In the genomic region with DNA sequence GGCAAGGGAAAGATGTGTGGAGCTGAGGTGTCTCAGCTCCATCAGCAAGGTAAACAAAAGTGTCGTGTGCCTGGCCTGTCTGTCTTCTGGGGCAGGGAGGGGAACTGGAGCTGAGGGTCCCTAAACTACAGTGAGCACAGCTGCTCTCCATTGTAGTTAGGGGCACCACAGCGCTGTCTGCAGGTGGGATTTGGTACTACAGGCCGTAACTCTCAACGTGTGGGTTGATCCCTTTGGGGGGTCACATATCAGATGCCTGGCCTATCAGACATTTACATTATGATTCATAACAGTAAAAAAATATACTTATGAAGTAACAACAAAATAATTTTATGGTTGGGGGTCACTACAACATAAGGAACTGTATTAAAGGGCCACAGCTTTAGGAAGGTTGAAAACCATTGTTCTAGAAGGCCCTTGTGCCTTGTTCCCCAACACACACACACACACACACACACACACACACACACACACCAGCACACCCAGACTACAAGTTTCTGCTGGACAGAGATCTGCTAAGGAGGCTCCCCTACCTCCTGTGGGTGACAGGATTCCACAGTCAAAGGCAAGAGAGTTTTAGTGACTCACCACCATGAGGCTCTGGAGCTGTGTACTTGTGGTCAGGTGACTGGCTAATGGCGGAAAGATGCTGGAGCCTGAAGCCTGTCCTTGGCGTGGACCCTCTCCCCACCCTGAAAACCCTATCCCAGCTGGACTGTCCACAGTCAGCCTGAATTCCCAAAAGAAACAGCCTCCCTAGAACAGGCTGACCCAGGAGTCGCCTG, we compare ENCODE assay signal across 11 mouse cellular contexts. TPM values are rescaled to one million over a fixed set of nuclear protein-coding genes. Genes with fewer than 3 reads are reported as not detected.
DNase-seq lines count a peak whose midpoint lies in the region; ATAC-seq and TF ChIP-seq lines count a peak whose summit lies in the region.
"Had no signal": no experiment of that assay in that cellular context is flagged by ENCODE, and none has a peak within 500 bp of the region (broad histone marks: within the 10 kb centered on the region; RNA-seq: fewer than 3 reads in every experiment).

No protein-coding gene starts in this region.

- TF ChIP-seq POLR2A in CH12.LX (IDR thresholded peaks at IDR 0.05; ENCODE audit: low read depth, low read length), result no peak

- H3K4me3 ChIP-seq in layer of hippocampus, adult 2 months, result no peak overlapping the region
- no peak overlapping the region for H3K4me3 ChIP-seq in CH12.LX (replicated peaks in 1 of 3; ENCODE audit: low read depth in 2 of 3, low read length in 2 of 3, poor library complexity in 1 of 3)
- no peak overlapping the region for H3K4me3 ChIP-seq in intestine, postnatal 0 days (ENCODE audit: low read depth, low read length)
- H3K4me3 ChIP-seq in heart, embryonic 11.5 days (ENCODE audit: low read depth, low read length), result no peak overlapping the region
- H3K4me3 ChIP-seq: limb, embryonic 12.5 days had no signal

- H3K79me2 ChIP-seq in CH12.LX (replicated peaks; ENCODE audit: control insufficient read depth, extremely low read depth, insufficient read depth, poor library complexity, severe bottlenecking), result no peaks in the 10 kb centered on the region

- ATAC-seq in intestine, postnatal 0 days, result no peak
- no peak for ATAC-seq in heart, embryonic 11.5 days (replicated peaks; ENCODE audit: insufficient number of reproducible peaks, low FRiP score, low TSS enrichment)

- WGBS in intestine, postnatal 0 days, result 68% methylated on average over 7 of the region's 7 CpGs
- 62% methylated on average over 7 of the region's 7 CpGs for WGBS in heart, embryonic 11.5 days (ENCODE audit: insufficient replicate concordance)

- peak; percentile 74 for TF ChIP-seq CTCF in layer of hippocampus, adult 2 months (conservative IDR thresholded peaks at IDR 0.05)
- TF ChIP-seq CTCF in CH12.LX (conservative IDR thresholded peaks at IDR 0.05 in 1 of 2, IDR thresholded peaks at IDR 0.05 in 1 of 2; ENCODE audit: low read depth in 2 of 2, low read length in 2 of 2), result peak; percentile 61 to 94
- TF ChIP-seq CTCF in intestine, postnatal 0 days (IDR thresholded peaks at IDR 0.05; ENCODE audit: low read depth), result peak; percentile 69

- peaks cover 23 to 81% of the 10 kb centered on the region in 2 experiments for H3K4me1 ChIP-seq in CH12.LX (ENCODE audit: control insufficient read depth in 1 of 2, insufficient read depth in 2 of 2)
- peaks cover 17% of the 10 kb centered on the region for H3K4me1 ChIP-seq in intestine, postnatal 0 days (replicated peaks; ENCODE audit: control insufficient read depth, insufficient read depth, low read length)
- peaks cover 50% of the 10 kb centered on the region for H3K4me1 ChIP-seq in heart, embryonic 11.5 days (ENCODE audit: control insufficient read depth, insufficient read depth, low read length)

- DNase-seq in layer of hippocampus, adult 2 months (ENCODE audit: low spot score in 2 of 2), result no peak
- no peak for DNase-seq in layer of hippocampus, postnatal 14 days (ENCODE audit: low spot score in 2 of 2)
- peak; percentile 89 for DNase-seq in 416B (ENCODE audit: low read depth)
- peak; percentile 45 for DNase-seq in CH12.LX (ENCODE audit: extremely low read depth)
- no peak for DNase-seq in frontal cortex, postnatal 25 days (ENCODE audit: low spot score in 2 of 2)
- DNase-seq: adrenal gland, adult 8-10 months; kidney, adult 8-10 months; right cerebral cortex, postnatal 25 days had no signal

- no peak overlapping the region for H3K9ac ChIP-seq in CH12.LX (ENCODE audit: insufficient read depth, low read depth)
- H3K9ac ChIP-seq in intestine, postnatal 0 days (ENCODE audit: low read depth, low read length), result no peak overlapping the region
- no peak overlapping the region for H3K9ac ChIP-seq in heart, embryonic 11.5 days (ENCODE audit: low read depth, low read length)

- no peak overlapping the region for H3K4me2 ChIP-seq in CH12.LX (ENCODE audit: insufficient read depth, low read depth, poor library complexity, severe bottlenecking)
- H3K4me2 ChIP-seq in intestine, postnatal 0 days (replicated peaks; ENCODE audit: low read depth), result no peak overlapping the region
- H3K4me2 ChIP-seq in heart, embryonic 11.5 days, result no peak overlapping the region
- H3K4me2 ChIP-seq: limb, embryonic 12.5 days had no signal

- TF ChIP-seq EP300 in CH12.LX (IDR thresholded peaks at IDR 0.05; ENCODE audit: low read length), result no peak

- H3K36me3 ChIP-seq in CH12.LX (replicated peaks in 1 of 2; ENCODE audit: control insufficient read depth in 1 of 2, insufficient read depth in 1 of 2, low read length in 1 of 2), result peaks cover 0 to 16% of the 10 kb centered on the region in 2 experiments
- H3K36me3 ChIP-seq in intestine, postnatal 0 days (ENCODE audit: control insufficient read depth, insufficient read depth), result no peaks in the 10 kb centered on the region
- H3K36me3 ChIP-seq in heart, embryonic 11.5 days (ENCODE audit: control insufficient read depth, insufficient read depth, low read length), result no peaks in the 10 kb centered on the region
- H3K36me3 ChIP-seq: limb, embryonic 12.5 days had no signal

- no peak overlapping the region for H3K27ac ChIP-seq in layer of hippocampus, adult 2 months
- H3K27ac ChIP-seq in CH12.LX (ENCODE audit: insufficient read depth, low read depth), result no peak overlapping the region
- no peak overlapping the region for H3K27ac ChIP-seq in intestine, postnatal 0 days (ENCODE audit: low read depth, low read length)
- no peak overlapping the region for H3K27ac ChIP-seq in heart, embryonic 11.5 days (ENCODE audit: low read depth, low read length)
- H3K27ac ChIP-seq: limb, embryonic 12.5 days had no signal

- no peaks in the 10 kb centered on the region for H3K27me3 ChIP-seq in CH12.LX (replicated peaks)
- H3K27me3 ChIP-seq in intestine, postnatal 0 days (replicated peaks; ENCODE audit: control insufficient read depth, insufficient read depth, low read length), result no peaks in the 10 kb centered on the region
- no peaks in the 10 kb centered on the region for H3K27me3 ChIP-seq in heart, embryonic 11.5 days (ENCODE audit: control insufficient read depth, insufficient read depth, low read length)
- H3K27me3 ChIP-seq: limb, embryonic 12.5 days had no signal

- peak; percentile 23 for TF ChIP-seq RAD21 in CH12.LX (IDR thresholded peaks at IDR 0.05; ENCODE audit: low read depth, low read length)

- H3K9me3 ChIP-seq in CH12.LX (replicated peaks; ENCODE audit: low read length), result no peaks in the 10 kb centered on the region
- H3K9me3 ChIP-seq in intestine, postnatal 0 days (ENCODE audit: control insufficient read depth), result no peaks in the 10 kb centered on the region
- H3K9me3 ChIP-seq in heart, embryonic 11.5 days (replicated peaks; ENCODE audit: control insufficient read depth, low read length), result no peaks in the 10 kb centered on the region
- H3K9me3 ChIP-seq: limb, embryonic 12.5 days had no signal

- in situ Hi-C loops in CH12.LX (cut with MboI; ENCODE audit: low pct_ligation_motif_present, low pct_unique_long_range_greater_than_20kb, low sequenced_read_pairs), result no loop called here

- dilution Hi-C loops in CH12.LX (cut with MboI; ENCODE audit: extremely low pct_ligation_motif_present, extremely low pct_unique_long_range_greater_than_20kb, low sequenced_read_pairs), result no loop called here

TF ChIP-seq in CH12.LX, 34 proteins besides CTCF, POLR2A, EP300 and RAD21:
- TF ChIP-seq SMC3 (IDR thresholded peaks at IDR 0.05; ENCODE audit: low read depth, low read length) (peak; percentile 42), MEF2A (IDR thresholded peaks at IDR 0.05; ENCODE audit: borderline replicate concordance, low read depth, low read length) (no peak)

RNA-seq across cellular contexts. Expression of gene Adssl1, which starts 7.4 kb away (rescaled TPM):
- total RNA-seq in layer of hippocampus, adult 2 months (2021), result 10 to 100 TPM; 10.1 to 10.6 TPM
- 1 to 10 TPM; 5.3 to 5.6 TPM for total RNA-seq in layer of hippocampus, postnatal 14 days (2021)
- 9.4 and 10.7 TPM in 2 replicates for total RNA-seq in CH12.LX (2012; rRNA removed)
- total RNA-seq in CH12.LX (2014; rRNA removed), result 10.2 and 11.8 TPM in 2 replicates
- polyA plus RNA-seq in CH12.LX (2012; ENCODE audit: insufficient read length, low read depth), result 29.4 and 37.1 TPM in 2 replicates
- 0.57 and 0.67 TPM in 2 replicates for polyA plus RNA-seq in intestine, postnatal 0 days (2015; fragmentation: Nextera tagmentation; extraction: Ambion mirVana)
- polyA plus RNA-seq in heart, embryonic 11.5 days (2014; fragmentation: Nextera tagmentation; extraction: Ambion mirVana), result 73.3 and 75.2 TPM in 2 replicates

RNA-seq across cellular contexts. Expression of gene Siva1, which starts 17.2 kb away (rescaled TPM):
- 10 to 100 TPM; 19.6 to 20.1 TPM for total RNA-seq in layer of hippocampus, adult 2 months (2021)
- total RNA-seq in layer of hippocampus, postnatal 14 days (2021), result 10 to 100 TPM; 21.6 to 23.4 TPM
- total RNA-seq in CH12.LX (2012; rRNA removed), result 137 and 149 TPM in 2 replicates
- total RNA-seq in CH12.LX (2014; rRNA removed), result 78.1 and 81.9 TPM in 2 replicates
- polyA plus RNA-seq in CH12.LX (2012; ENCODE audit: insufficient read length, low read depth), result 135 and 158 TPM in 2 replicates
- 52.6 and 54.5 TPM in 2 replicates for polyA plus RNA-seq in intestine, postnatal 0 days (2015; fragmentation: Nextera tagmentation; extraction: Ambion mirVana)
- 141 and 156 TPM in 2 replicates for polyA plus RNA-seq in heart, embryonic 11.5 days (2014; fragmentation: Nextera tagmentation; extraction: Ambion mirVana)

RNA-seq across cellular contexts. Expression of gene Inf2, which starts 38.7 kb away (rescaled TPM):
- 100 to 1,000 TPM; 131 to 138 TPM for total RNA-seq in layer of hippocampus, adult 2 months (2021)
- 100 to 1,000 TPM; 116 to 122 TPM for total RNA-seq in layer of hippocampus, postnatal 14 days (2021)
- total RNA-seq in CH12.LX (2012; rRNA removed) (29.7 and 36.6 TPM in 2 replicates), CH12.LX (2014; rRNA removed) (13.5 and 13.9 TPM in 2 replicates)
- 129 and 131 TPM in 2 replicates for polyA plus RNA-seq in CH12.LX (2012; ENCODE audit: insufficient read length, low read depth)
- 0.70 and 1.1 TPM in 2 replicates for polyA plus RNA-seq in intestine, postnatal 0 days (2015; fragmentation: Nextera tagmentation; extraction: Ambion mirVana)
- polyA plus RNA-seq in heart, embryonic 11.5 days (2014; fragmentation: Nextera tagmentation; extraction: Ambion mirVana), result 3.2 and 3.8 TPM in 2 replicates

RNA-seq across cellular contexts. Expression of gene Akt1, which starts 47.4 kb away (rescaled TPM):
- 100 to 1,000 TPM; 152 to 160 TPM for total RNA-seq in layer of hippocampus, adult 2 months (2021)
- 100 to 1,000 TPM; 153 to 158 TPM for total RNA-seq in layer of hippocampus, postnatal 14 days (2021)
- total RNA-seq in CH12.LX (2012; rRNA removed) (66.6 and 79.9 TPM in 2 replicates), CH12.LX (2014; rRNA removed) (69.8 and 74.4 TPM in 2 replicates)
- polyA plus RNA-seq in CH12.LX (2012; ENCODE audit: insufficient read length, low read depth), result 144 and 178 TPM in 2 replicates
- 121 and 125 TPM in 2 replicates for polyA plus RNA-seq in intestine, postnatal 0 days (2015; fragmentation: Nextera tagmentation; extraction: Ambion mirVana)
- polyA plus RNA-seq in heart, embryonic 11.5 days (2014; fragmentation: Nextera tagmentation; extraction: Ambion mirVana), result 94.2 and 108 TPM in 2 replicates

RNA-seq across cellular contexts. Expression of gene Zbtb42, which starts 51.3 kb away (rescaled TPM):
- total RNA-seq in layer of hippocampus, adult 2 months (2021), result under 1 TPM; 0.44 to 0.52 TPM
- total RNA-seq in layer of hippocampus, postnatal 14 days (2021), result under 1 TPM; 0.43 to 0.55 TPM
- total RNA-seq in CH12.LX (2012; rRNA removed) (0.30 and 0.63 TPM in 2 replicates), CH12.LX (2014; rRNA removed) (not detected in 2 replicates)
- 0.08 and 0.11 TPM in 2 replicates for polyA plus RNA-seq in CH12.LX (2012; ENCODE audit: insufficient read length, low read depth)
- polyA plus RNA-seq in intestine, postnatal 0 days (2015; fragmentation: Nextera tagmentation; extraction: Ambion mirVana), result 8.1 and 8.3 TPM in 2 replicates
- 2.8 and 4.2 TPM in 2 replicates for polyA plus RNA-seq in heart, embryonic 11.5 days (2014; fragmentation: Nextera tagmentation; extraction: Ambion mirVana)

Comparison
In these comparisons a context has a peak if more than half of its experiments do, and no peak if none do; other contexts are left out.
1. DNase-seq: peak in 416B (single experiment) and CH12.LX (single experiment); none in layer of hippocampus, adult 2 months (0 of 2), layer of hippocampus, postnatal 14 days (0 of 2) and frontal cortex, postnatal 25 days (0 of 2).
2. Peak in every context shown above with its lines, with median percentiles within 50 percentile points of each other: CTCF ChIP-seq.